Mouse (Mus musculus) MEL (cell line): ENCODE measurements around the gene Ccdc61.

Experiments used
- CHD2 ChIP-seq: IDR thresholded peaks from 2 replicates; pipeline ENCODE4 v1.6.1; 2011; ENCODE audit warnings: low read length, improper control_type of control experiment
- CTCF ChIP-seq, 3 experiments: IDR thresholded peaks in 2 of 3; conservative IDR thresholded peaks in 1 of 3; 2 replicates each; pipeline ENCODE4 v1.5.1; 2011 to 2012; ENCODE audit warnings: low read length in 3 of 3, low read depth in 2 of 3, mild to moderate bottlenecking in 2 of 3, improper control_type of control experiment in 1 of 3, inconsistent platforms in 1 of 3, mixed read lengths in 1 of 3, moderate library complexity in 1 of 3; ENCODE audit not compliant: control insufficient read depth in 1 of 3, insufficient read depth in 1 of 3, poor library complexity in 1 of 3, severe bottlenecking in 1 of 3
- ETS1 ChIP-seq: IDR thresholded peaks from 2 replicates; pipeline ENCODE4 v1.6.1; 2012; ENCODE audit warnings: low read depth, mild to moderate bottlenecking, inconsistent platforms, low read length, improper control_type of control experiment, moderate library complexity
- GABPA ChIP-seq: IDR thresholded peaks from 2 replicates; pipeline ENCODE4 v1.6.1; 2012; ENCODE audit warnings: low read depth, mild to moderate bottlenecking, inconsistent platforms, low read length, improper control_type of control experiment, moderate library complexity
- HCFC1 ChIP-seq: IDR thresholded peaks from 2 replicates; pipeline ENCODE4 v1.6.1; 2012; ENCODE audit warnings: low read depth, mild to moderate bottlenecking, inconsistent platforms, low read length, improper control_type of control experiment, moderate library complexity
- MYC ChIP-seq: IDR thresholded peaks from 2 replicates; pipeline ENCODE4 v1.6.1; 2011; ENCODE audit warnings: low read depth, mild to moderate bottlenecking, low read length, improper control_type of control experiment, moderate library complexity
- NRF1 ChIP-seq: IDR thresholded peaks from 2 replicates; pipeline ENCODE4 v1.6.1; 2014; ENCODE audit warnings: low read depth, mild to moderate bottlenecking, inconsistent platforms, low read length, improper control_type of control experiment, moderate library complexity; ENCODE audit not compliant: poor library complexity, insufficient read depth, severe bottlenecking
- POLR2A ChIP-seq, 2 experiments: IDR thresholded peaks; 2 replicates each; pipeline ENCODE4 v1.6.1; 2011 to 2012; ENCODE audit warnings: low read length in 2 of 2, mild to moderate bottlenecking in 2 of 2, control low read depth in 1 of 2, improper control_type of control experiment in 1 of 2, low read depth in 1 of 2, moderate library complexity in 1 of 2; ENCODE audit not compliant: control insufficient read depth in 1 of 2, insufficient read depth in 1 of 2, poor library complexity in 1 of 2
- RAD21 ChIP-seq: IDR thresholded peaks from 2 replicates; pipeline ENCODE4 v1.6.1; 2011; ENCODE audit warnings: mild to moderate bottlenecking, low read depth, low read length, improper control_type of control experiment
- ZC3H11A ChIP-seq: IDR thresholded peaks from 2 replicates; pipeline ENCODE4 v1.6.1; 2012; ENCODE audit warnings: low read depth, mild to moderate bottlenecking, inconsistent platforms, low read length, improper control_type of control experiment

DNA sequence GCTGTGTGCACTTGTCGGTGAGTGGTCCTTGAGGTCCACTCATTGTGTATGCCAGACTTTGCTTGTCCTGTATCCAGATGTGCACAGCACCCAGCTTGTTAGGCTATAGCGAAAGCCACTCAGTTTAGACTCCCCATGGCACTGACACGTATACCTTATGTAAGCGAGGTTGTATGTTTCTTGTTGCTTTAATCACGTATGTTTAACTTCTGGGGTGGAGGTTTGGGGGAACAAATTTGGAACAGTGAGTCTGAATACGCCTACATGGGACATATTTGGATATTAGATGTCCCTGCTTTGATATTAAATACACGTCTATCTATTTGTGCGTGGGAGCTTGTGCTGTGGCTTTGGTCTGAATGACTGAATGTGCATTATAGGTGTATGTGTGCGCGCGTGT, 13.1 kb upstream of the Ccdc61 start:
- TF ChIP-seq HCFC1 = no peak
- no peak for TF ChIP-seq GABPA
- TF ChIP-seq MYC = no peak
- no peak for TF ChIP-seq ZC3H11A
- no peak for TF ChIP-seq ETS1
- TF ChIP-seq CTCF (IDR thresholded peaks at IDR 0.05 in 2 of 3, conservative IDR thresholded peaks at IDR 0.05 in 1 of 3; ENCODE audit: control insufficient read depth in 1 of 3, insufficient read depth in 1 of 3, low read depth in 2 of 3, low read length in 3 of 3, poor library complexity in 1 of 3, severe bottlenecking in 1 of 3) = no peak
- TF ChIP-seq CHD2 = no peak
- no peak for TF ChIP-seq POLR2A (IDR thresholded peaks at IDR 0.05; ENCODE audit: control insufficient read depth in 1 of 2, insufficient read depth in 1 of 2, low read depth in 1 of 2, low read length in 2 of 2, poor library complexity in 1 of 2)
- TF ChIP-seq NRF1 = no peak
- TF ChIP-seq RAD21 = no peak
